Mouse (Mus musculus) bone marrow, adult 2 months (tissue): ENCODE measurements at regions not wholly inside any gene's neighbourhood (a gene's known extent, or its start where the extent isn't known, plus 50 kb on each side); places are given as distances from the start of the nearest gene placed in this dataset.

ENCODE experiments used
- CTCF ChIP-seq: fragments of 200-500 bp; IDR thresholded peaks from 2 replicates; pipeline ENCODE4 v1.5.1; 2011; ENCODE audit warnings: low read length, control low read depth; ENCODE audit not compliant: control insufficient read depth, insufficient read depth
- POLR2A ChIP-seq: fragments of 200-500 bp; IDR thresholded peaks from 2 replicates; pipeline ENCODE4 v1.6.1; 2011; ENCODE audit warnings: low read depth, mild to moderate bottlenecking, control low read depth, low read length, borderline replicate concordance; ENCODE audit not compliant: control insufficient read depth

DNA sequence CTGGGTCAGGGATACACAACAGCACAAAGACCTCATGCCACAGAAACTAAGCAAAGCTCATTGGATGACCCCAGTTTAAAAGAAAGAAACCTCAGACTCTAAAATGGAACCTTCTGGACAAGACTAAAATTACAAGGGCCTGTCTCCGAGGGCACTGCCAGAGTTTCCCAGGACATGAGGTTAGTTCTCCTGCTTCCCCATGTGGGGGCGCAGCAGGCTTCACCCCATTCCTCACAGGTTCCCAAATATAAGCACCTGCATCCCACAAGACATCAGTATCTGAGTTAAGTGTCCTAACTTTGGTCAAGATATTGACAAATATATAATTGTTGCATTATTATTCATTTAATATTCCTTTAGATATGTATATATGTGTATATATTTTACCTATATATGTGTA is 166.8 kb downstream of the B3gnt2 start:
- TF ChIP-seq POLR2A (no peak), CTCF (0 out of 2 replicates have a peak, but pooled peaks have one; percentile 14)
